Mouse (Mus musculus): Measurements from ENCODE around the gene Snx15.
A peak's percentile ranks its signal among the peaks of the same experiment; 100 is the strongest.

Gene Snx15

GRCm38 (mm10) chr19:6118677-6119185 lies 9.4 kb downstream of the Snx15 start:
- no peak for DNase-seq (ENCODE audit: low spot score)

DNA sequence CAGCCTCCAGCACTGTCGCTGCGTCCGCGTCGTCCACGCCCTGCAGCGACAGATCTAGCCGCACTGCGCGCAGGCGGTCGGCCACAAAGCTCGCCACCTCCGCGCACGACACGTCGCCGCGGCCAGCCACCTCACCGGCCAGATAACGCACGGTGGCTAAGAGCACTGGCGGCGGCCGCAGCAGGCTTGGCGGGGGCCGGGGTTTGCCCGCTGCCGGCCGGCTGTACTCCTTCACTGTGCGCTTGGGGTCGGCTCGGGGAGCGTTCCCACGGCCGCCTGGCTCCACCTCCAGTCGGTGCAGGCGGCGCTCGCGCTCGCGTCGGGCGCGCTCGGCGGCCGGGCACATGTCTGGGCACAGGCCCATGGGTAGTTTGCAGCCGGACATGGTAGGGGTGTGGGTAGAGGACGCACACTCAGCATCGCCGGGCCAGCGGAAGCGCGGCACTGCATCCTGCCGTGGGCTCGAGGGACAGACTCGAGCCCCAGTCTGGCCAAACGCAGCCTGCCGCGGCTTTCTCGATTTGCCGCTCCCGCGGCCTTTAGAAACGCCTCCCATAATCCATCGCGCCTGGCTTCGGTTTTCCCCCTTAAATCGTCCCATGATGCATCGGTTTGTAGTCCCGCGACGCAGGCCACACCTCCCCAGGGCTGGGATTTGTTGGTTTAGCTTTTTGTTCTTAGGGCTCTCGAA lies 10.0 kb downstream of the Snx15 start, which contains the start of gene Sac3d1:
Gene Sac3d1 (minus strand): TSS at position 665 of the 691 bp plus-strand sequence.
- peak; percentile 88 for DNase-seq (ENCODE audit: low spot score)

- DNase-seq (ENCODE audit: low spot score), result no peak
These were observed 10.6 kb downstream of the Snx15 start for GRCm38 (mm10) chr19:6117346-6117985.

GRCm38 (mm10) chr19:6116113-6116850 lies 11.8 kb downstream of the Snx15 start:
- DNase-seq (ENCODE audit: low spot score), result no peak

DNA sequence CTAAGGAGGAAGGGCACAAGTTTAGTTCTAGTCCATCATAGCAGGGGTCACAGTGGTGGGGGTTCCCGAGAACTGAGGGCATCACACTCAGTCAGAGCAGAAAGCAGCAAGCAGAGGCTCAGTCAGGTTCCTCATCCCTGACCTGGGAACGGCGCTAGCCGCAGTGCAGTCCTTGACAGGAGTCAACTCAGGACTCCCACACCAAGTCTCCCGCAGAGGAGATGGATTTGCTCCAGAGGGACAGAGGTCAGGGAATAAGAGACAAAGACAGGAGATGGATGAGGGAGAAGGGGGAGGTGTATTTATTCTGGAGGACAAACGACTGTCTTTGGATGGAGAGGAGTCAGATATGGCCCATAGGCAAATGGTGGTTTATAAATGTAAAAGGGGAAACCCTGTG lies 15.0 kb downstream of the Snx15 start:
- no peak for DNase-seq (ENCODE audit: low spot score)

GRCm38 (mm10) chr19:6105586-6105985 lies 22.5 kb downstream of the Snx15 start, which contains the start of gene Naaladl1:
TSS of gene Naaladl1 (plus strand) at chr19:6105782.
- DNase-seq (ENCODE audit: low spot score), result no peak

DNA sequence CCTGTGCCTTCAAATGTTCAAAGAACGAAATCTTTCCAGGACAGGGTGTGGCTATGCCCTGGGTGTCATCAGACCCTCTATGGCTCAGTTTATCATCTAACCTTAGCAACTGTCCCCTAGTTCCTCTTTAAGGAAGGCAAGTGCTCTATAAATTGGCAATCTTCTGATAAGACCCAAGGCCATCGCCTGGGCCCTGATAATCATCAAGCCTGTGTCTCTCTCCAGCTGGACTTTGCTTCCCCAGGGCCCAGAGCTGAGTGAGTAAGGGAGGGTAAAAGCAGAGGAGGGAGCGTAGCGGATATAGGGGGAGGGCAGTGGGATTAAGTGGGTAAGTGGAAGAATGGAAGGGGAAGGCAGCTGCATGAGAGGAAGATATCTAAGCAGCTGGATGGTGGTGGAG lies 23.6 kb downstream of the Snx15 start:
- no peak for DNase-seq (ENCODE audit: low spot score)

DNA sequence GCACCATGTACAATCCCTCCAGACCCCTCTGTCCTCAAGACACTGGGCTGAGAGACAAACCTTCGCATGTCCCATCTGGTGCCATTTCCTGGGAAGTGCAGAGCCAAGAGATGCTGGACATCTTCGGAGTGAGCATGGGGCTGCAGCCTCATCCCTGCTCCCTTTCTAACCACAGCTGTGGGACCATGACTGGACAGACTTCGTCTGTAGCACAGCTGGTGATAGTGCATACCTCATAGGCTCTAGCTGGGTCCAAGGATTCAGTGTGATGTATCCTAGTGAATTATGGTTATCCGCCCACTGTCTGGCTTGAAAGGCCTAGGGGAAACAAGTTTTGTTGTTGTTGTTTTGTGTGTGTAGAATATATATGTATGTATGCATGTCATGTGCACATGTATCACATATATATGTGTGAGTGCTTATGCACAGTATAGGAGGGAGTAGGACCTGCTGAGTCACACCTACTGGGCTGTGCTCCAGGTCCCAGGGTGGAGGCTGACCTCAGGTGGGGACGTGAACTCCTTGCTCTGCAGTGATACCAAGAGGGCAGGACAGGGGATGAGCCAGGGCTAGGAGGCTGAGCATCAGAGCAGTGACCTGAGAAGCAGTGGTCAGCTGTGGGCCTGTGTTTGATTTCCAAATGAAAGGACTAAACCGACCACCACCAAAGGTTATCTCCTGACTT lies 25.8 kb downstream of the Snx15 start:
- DNase-seq (ENCODE audit: low spot score), result no peak

DNA sequence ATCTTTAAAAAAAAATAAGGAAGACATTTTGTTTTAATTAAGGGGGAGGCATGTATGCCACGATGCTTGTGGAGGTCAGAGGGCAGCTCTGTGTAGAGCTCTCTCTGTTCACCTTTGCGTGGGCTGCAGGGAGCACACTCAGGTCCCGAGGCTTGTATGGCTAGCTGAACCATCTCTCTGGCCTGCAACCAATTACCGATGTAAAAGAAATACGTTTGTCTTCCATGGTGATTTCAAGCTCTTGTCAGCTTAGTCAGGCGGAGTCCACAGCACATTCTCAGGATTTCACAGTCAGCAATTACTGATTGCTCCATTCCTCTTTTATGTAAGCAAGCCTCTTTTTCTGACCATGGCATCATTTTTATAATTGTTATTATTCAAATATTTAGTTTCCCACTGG lies 26.9 kb downstream of the Snx15 start:
- DNase-seq (ENCODE audit: low spot score), result no peak

DNA sequence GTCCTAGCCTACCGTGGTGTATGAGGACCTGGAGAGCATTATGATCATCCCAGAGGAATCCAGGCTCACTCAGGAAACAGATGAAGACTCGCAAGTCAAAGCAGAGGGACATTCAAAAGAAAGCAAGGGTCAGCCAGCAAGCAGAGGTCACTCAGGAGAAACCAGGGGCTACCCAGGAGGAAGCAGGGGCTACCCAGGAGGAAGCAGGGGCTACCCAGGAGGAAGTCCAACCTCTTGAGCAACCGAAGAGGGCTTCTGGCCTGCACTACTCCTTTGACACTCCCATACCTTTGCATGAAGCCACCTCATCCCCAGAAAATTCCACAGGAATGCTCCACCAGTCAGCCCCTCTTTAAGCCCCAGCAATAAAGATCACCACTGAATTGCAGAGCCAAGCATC lies 30.3 kb downstream of the Snx15 start:
- no peak for DNase-seq (ENCODE audit: low spot score)

DNA sequence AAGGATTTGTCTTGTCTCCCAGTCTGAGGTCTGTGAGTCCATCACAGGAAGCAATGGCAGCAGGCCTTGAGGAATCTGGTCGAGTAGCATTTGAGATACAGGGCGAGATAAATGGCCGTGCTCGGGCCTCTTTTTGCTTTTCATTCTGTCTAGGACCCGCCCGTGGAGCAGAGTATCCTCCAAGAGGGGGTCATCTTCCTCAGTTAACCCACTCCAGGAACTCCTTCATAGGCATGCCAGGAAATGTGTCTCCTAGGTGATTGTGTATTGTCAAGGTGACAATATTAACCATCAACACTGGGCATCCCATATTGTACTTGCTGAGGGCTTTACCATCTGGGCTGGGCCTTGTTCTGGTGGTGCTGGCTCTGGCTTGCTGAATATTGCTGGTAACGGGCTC lies 34.0 kb downstream of the Snx15 start, which contains the start of gene AC131692.1:
Gene AC131692.1 (plus strand): TSS at position 301 of the 400 bp plus-strand sequence.
- no peak for DNase-seq (ENCODE audit: low spot score)

DNA sequence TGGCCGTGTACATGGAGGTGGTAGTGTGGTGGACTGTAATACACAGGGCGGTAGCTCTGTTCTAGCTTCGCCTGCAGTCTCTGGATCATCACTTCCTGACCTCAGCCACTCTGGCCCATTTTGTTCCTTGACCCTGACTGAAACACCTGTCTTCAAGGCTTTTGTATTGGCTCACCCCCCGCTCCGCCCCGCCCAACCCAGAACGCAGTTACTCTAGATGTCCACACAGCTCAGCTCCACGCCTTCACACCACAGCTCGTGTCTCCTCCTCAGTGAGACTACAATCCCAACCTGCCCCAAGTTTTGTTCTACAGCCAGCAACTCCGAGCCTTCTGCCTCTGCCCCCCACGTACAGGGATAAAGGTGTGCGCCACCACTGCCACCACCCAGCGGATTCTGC lies 39.3 kb downstream of the Snx15 start:
- DNase-seq (ENCODE audit: low spot score), result no peak

GRCm38 (mm10) chr19:6085417-6085879 lies 42.7 kb downstream of the Snx15 start:
- DNase-seq (ENCODE audit: low spot score), result peak; percentile 51

DNA sequence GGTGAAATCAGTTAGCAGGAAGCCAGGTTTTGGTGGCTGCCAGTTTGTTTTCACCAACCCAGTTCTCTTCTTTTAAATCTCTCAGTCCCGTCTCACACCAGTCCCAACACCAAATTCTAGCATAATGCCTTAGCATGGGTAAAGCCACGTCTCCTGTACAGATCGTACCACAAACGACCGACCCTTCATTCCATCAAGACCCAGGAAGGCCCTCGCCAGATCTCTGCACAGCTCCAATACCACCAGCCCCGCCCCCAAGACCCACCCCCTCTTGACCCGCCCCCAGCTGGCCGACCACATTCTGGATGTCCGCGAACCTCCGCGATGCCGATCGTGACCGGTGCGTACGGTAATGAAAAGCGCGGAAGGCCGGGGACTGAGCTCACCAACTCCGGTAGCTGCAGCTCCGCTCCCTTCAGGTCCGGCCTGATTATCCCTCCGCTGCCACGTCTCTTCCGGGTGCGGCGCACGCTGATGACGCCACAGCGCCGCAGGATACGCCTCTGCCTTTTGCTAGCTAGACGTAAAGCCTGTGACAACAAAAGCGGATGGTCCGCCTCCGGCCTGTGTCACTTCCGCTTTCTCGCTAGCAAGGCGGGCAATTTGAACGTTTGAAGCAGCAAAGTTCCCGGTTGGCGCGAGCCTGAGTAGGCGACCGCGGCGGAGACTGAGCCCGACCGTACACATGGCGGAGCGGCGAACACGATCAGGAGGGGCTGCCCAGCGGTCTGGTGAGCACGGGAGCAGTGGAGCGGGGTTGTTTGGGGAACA lies 43.4 kb downstream of the Snx15 start, which contains the start of the genes Zfpl1 and Cdca5:
Gene Zfpl1 (minus strand): TSS at position 479 of the 771 bp plus-strand sequence.
Gene Cdca5 (plus strand): TSS at position 506 of the 771 bp plus-strand sequence.
- peak; percentile 98 for DNase-seq (ENCODE audit: low spot score)

DNA sequence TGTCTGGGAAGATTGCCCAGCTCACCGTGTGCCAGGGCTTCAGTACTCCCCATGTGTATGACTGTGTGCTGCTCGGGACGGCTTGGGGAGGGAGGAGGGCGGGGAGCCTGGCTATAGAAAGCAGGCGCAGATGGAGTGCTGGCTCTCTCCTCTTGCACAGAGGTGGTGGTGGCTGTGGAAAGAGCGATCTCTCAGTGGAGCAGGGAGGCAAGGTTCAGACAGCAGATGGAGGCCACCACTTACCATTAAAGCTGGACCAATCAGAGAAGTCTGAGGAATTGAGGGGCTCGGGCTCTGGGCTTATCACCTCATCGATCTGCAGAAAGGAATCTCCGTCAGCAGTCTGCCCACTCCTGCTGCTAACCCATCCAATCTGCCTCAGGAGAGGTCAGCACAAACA lies 45.9 kb downstream of the Snx15 start, which contains the start of gene Gm28374:
Gene Gm28374 (minus strand): TSS at position 101 of the 400 bp plus-strand sequence.
- DNase-seq (ENCODE audit: low spot score), result no peak

DNA sequence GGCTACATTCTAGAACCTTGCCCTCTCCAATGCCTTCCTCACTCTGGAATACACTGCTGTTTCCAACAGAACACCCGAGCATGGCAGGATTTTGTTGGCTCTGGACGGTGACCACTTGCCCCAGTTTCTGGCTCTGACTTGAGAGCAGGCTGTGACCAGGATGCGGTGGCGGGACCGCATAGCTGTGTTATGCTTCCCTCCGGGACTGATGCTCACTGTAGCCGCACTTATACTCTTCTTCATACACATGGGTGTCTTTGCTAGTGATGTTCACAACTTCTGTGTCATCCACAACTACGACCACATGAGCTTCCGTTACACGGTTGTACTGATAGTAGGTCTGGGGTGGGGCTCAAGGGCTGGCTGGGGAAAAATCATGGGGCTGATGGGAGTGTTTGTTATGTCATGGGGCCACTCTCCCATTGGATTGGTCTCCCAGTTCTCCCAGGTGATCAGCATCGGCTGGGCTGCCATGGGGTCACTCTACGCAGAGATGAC lies 48.1 kb downstream of the Snx15 start, which contains the start of gene Tmem262:
Gene Tmem262 (plus strand): TSS at position 51 of the 498 bp plus-strand sequence.
- DNase-seq (ENCODE audit: low spot score), result no peak

GRCm38 (mm10) chr19:6076564-6077393 lies 51.3 kb downstream of the Snx15 start, which contains the start of gene Vps51:
TSS of gene Vps51 (minus strand) at chr19:6077231.
- peak; percentile 88 for DNase-seq (ENCODE audit: low spot score)

- no peak for DNase-seq (ENCODE audit: low spot score)
These were observed 54.2 kb downstream of the Snx15 start for GRCm38 (mm10) chr19:6073889-6074288.

DNA sequence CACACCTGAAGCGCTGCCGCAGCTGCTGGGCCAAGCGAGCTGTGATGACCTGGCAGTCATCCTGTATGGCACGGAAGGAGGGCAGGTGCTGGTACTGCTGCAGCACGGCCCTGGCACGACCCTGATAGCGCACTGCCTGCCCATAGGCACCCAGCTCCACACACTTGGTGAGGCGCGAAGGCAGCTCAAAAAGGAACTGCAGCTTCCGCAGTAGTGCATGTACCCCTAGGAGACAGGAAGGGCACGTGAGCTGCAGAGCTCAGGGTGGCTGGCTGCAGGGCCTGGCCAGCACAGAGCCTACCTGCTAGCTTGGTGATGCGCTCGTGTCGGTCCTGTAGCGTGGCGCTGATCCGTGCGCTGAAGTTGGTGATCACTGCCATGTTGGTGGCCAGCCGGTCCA lies 56.8 kb downstream of the Snx15 start:
- no peak for DNase-seq (ENCODE audit: low spot score)
